Mouse (Mus musculus): ENCODE results near the gene Gpn2.
A peak's percentile ranks its signal among the peaks of the same experiment; 100 is the strongest.

The Gpn2 gene

GRCm38 (mm10) chr4:133592570-133592969, 8.4 kb downstream of the Gpn2 start:
- DNase-seq (ENCODE audit: low read depth, low spot score), result no peak

GRCm38 (mm10) chr4:133595538-133595937, 11.4 kb downstream of the Gpn2 start:
- DNase-seq (ENCODE audit: low read depth, low spot score), result no peak

GRCm38 (mm10) chr4:133596084-133596483, 11.9 kb downstream of the Gpn2 start:
- DNase-seq (ENCODE audit: low read depth, low spot score), result no peak

GRCm38 (mm10) chr4:133598616-133599015, 14.5 kb downstream of the Gpn2 start:
- no peak for DNase-seq (ENCODE audit: low read depth, low spot score)

- DNase-seq (ENCODE audit: low read depth, low spot score), result no peak
Measured at GRCm38 (mm10) chr4:133599116-133599515, 15.0 kb downstream of the Gpn2 start.

GRCm38 (mm10) chr4:133599571-133600073, 15.5 kb downstream of the Gpn2 start:
- peak; percentile 58 for DNase-seq (ENCODE audit: low read depth, low spot score)

- no peak for DNase-seq (ENCODE audit: low read depth, low spot score)
Measured at GRCm38 (mm10) chr4:133600306-133600705, 16.1 kb downstream of the Gpn2 start.

GRCm38 (mm10) chr4:133601721-133602218, 17.6 kb downstream of the Gpn2 start, which contains the start of gene Sfn:
Gene Sfn, minus strand, starts transcription at chr4:133602168.
- no peak for DNase-seq (ENCODE audit: low read depth, low spot score)

- DNase-seq (ENCODE audit: low read depth, low spot score), result no peak
Measured at GRCm38 (mm10) chr4:133603056-133603455, 18.9 kb downstream of the Gpn2 start.

GRCm38 (mm10) chr4:133604175-133604574, 20.0 kb downstream of the Gpn2 start:
- DNase-seq (ENCODE audit: low read depth, low spot score), result no peak

- DNase-seq (ENCODE audit: low read depth, low spot score), result no peak
Measured at GRCm38 (mm10) chr4:133604856-133605255, 20.7 kb downstream of the Gpn2 start.

GRCm38 (mm10) chr4:133605330-133605729, 21.2 kb downstream of the Gpn2 start:
- DNase-seq (ENCODE audit: low read depth, low spot score), result no peak

- no peak for DNase-seq (ENCODE audit: low read depth, low spot score)
Measured at GRCm38 (mm10) chr4:133607284-133607683, 23.1 kb downstream of the Gpn2 start.

- peak; percentile 56 for DNase-seq (ENCODE audit: low read depth, low spot score)
Measured at GRCm38 (mm10) chr4:133609719-133610118, 25.6 kb downstream of the Gpn2 start.

GRCm38 (mm10) chr4:133611815-133612214, 27.7 kb downstream of the Gpn2 start:
- no peak for DNase-seq (ENCODE audit: low read depth, low spot score)

- no peak for DNase-seq (ENCODE audit: low read depth, low spot score)
Measured at GRCm38 (mm10) chr4:133612416-133612815, 28.3 kb downstream of the Gpn2 start.

- DNase-seq (ENCODE audit: low read depth, low spot score), result no peak
Measured at GRCm38 (mm10) chr4:133613026-133613425, 28.9 kb downstream of the Gpn2 start.

GRCm38 (mm10) chr4:133613867-133614266, 29.7 kb downstream of the Gpn2 start:
- DNase-seq (ENCODE audit: low read depth, low spot score), result no peak

- DNase-seq (ENCODE audit: low read depth, low spot score), result no peak
Measured at GRCm38 (mm10) chr4:133614274-133614761, 30.2 kb downstream of the Gpn2 start.

GRCm38 (mm10) chr4:133615416-133615815, 31.3 kb downstream of the Gpn2 start:
- DNase-seq (ENCODE audit: low read depth, low spot score), result no peak

- DNase-seq (ENCODE audit: low read depth, low spot score), result no peak
Measured at GRCm38 (mm10) chr4:133617936-133618335, 33.8 kb downstream of the Gpn2 start.

- no peak for DNase-seq (ENCODE audit: low read depth, low spot score)
Measured at GRCm38 (mm10) chr4:133619473-133620136, 35.4 kb downstream of the Gpn2 start.

GRCm38 (mm10) chr4:133620668-133621067, 36.5 kb downstream of the Gpn2 start:
- DNase-seq (ENCODE audit: low read depth, low spot score), result no peak
